Mouse (Mus musculus) lung, postnatal 0 days (tissue): ENCODE measurements around the gene Grm7. TPM values are rescaled to one million over a fixed set of nuclear protein-coding genes. Genes with fewer than 3 reads are reported as not detected.

Source experiments
- ATAC-seq: fragments of 200-750 bp; cut with Nextera tagmentation; 2 replicates; pipeline ENCODE4 v1.8.0; 2017; ENCODE audit warnings: moderate library complexity
- DNase-seq: peaks from one replicate; pipeline ENCODE4 v3.0.0-alpha.2; 2016; ENCODE audit warnings: low spot score
- H3K27ac ChIP-seq: fragments of 300-500 bp; sonication (generic); 2 replicates; pipeline ENCODE4 v1.5.1; 2014; ENCODE audit warnings: antibody characterized with exemption, mild to moderate bottlenecking, low read length, mixed read lengths
- H3K27me3 ChIP-seq: fragments of 300-500 bp; sonication (generic); replicated peaks from 2 replicates; pipeline ENCODE4 v1.6.1; 2014; ENCODE audit warnings: low read length, mixed read lengths; ENCODE audit not compliant: insufficient read depth
- H3K36me3 ChIP-seq: fragments of 300-500 bp; sonication (generic); 2 replicates; pipeline ENCODE4 v1.6.1; 2014; ENCODE audit warnings: low read length, mixed read lengths; ENCODE audit not compliant: insufficient read depth
- H3K4me1 ChIP-seq: fragments of 300-500 bp; sonication (generic); 2 replicates; pipeline ENCODE4 v1.6.1; 2014; ENCODE audit warnings: antibody characterized with exemption, low read depth, low read length, mixed read lengths; ENCODE audit not compliant: insufficient read depth
- H3K4me2 ChIP-seq: fragments of 300-500 bp; sonication (generic); replicated peaks from 2 replicates; pipeline ENCODE4 v1.6.1; 2014; ENCODE audit warnings: low read depth, mild to moderate bottlenecking, low read length, moderate library complexity, mixed read lengths
- H3K4me3 ChIP-seq: fragments of 300-500 bp; sonication (generic); 2 replicates; pipeline ENCODE4 v1.5.1; 2014; ENCODE audit warnings: low read depth, low read length
- H3K9ac ChIP-seq: fragments of 300-500 bp; sonication (generic); replicated peaks from 2 replicates; pipeline ENCODE4 v1.6.1; 2014; ENCODE audit warnings: low read depth, mild to moderate bottlenecking
- H3K9me3 ChIP-seq: fragments of 300-500 bp; sonication (generic); 2 replicates; pipeline ENCODE4 v1.6.1; 2016; ENCODE audit warnings: low read length, mixed read lengths
- CTCF ChIP-seq: IDR thresholded peaks from 2 replicates; pipeline ENCODE4 v1.5.1; 2016; ENCODE audit warnings: antibody characterized with exemption, mild to moderate bottlenecking
- EP300 ChIP-seq: IDR thresholded peaks from 2 replicates; pipeline ENCODE4 v1.6.1; 2016; ENCODE audit warnings: antibody characterized with exemption, mild to moderate bottlenecking, control low read depth
- WGBS: fragments of 180-500 bp; shearing (Covaris S2); extraction: QIAGEN DNeasy Blood & Tissue Kit; methylation state at CpG from one replicate; pipeline ENCODE4 v1.1.7; 2014; 5-methylcytosine and 5-hydroxymethylcytosine counted together
- polyA plus RNA-seq: library from polyadenylated mRNA; unstranded; fragments of >200 nt; fragmentation: Nextera tagmentation; extraction: Ambion mirVana; gene quantifications from 2 replicates; pipeline ENCODE4 v1.2.1, GENCODE M21; 2015

The Grm7 gene
- polyA plus RNA-seq, 1 experiment from 2014 or later, result not detected

DNA sequence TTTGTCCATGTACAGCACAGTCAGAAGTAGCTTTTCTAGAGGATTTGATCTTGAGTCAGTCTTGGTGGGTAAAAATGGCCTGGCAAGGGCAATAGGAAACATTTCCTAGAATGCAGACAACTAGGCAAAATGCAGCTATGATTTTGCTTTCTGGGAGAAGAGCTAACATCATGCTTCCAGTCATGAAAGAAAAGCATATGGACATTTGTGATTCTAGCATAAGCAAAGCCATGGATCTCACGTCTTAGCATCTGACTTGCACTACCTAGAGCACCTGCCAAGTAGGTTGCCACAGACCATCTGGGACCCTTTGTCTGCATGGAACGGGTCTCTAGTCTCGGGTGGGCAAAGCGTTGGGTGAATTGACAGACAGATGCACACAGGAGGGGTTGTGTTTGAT lies 842.2 kb downstream of the Grm7 start:
- Histone ChIP-seq H3K4me3 (no peak overlapping the region), H3K9me3 (no peaks in the 10 kb centered on the region), H3K4me1 (no peaks in the 10 kb centered on the region), H3K4me2 (no peak overlapping the region), H3K27me3 (no peaks in the 10 kb centered on the region), H3K36me3 (no peaks in the 10 kb centered on the region), H3K9ac (no peak overlapping the region), H3K27ac (no peak overlapping the region)
- ATAC-seq, result no peak
- DNase-seq, result no peak
- WGBS, result 76% methylated on average over 4 of the region's 4 CpGs
- TF ChIP-seq EP300 (no peak), CTCF (no peak)

DNA sequence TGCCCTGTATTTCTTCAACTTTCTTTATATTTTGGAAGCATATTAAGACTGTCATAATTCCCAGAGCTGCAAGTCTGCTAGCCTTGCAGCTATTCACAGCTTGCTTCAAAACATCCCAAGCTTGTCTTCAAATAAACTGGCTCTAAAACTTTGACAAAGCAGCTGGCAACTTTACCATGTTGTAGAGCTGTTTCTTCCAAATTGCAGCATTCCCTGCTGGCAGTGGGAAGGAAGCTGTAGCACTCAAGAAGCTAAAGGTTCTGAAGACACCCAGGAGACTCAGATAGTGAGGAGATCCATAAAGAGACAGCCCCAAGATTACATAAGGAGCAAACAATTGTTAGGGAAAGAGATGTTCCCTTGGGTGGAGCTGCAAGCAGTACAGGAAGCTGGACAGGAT lies 846.8 kb downstream of the Grm7 start:
- no peak for ATAC-seq

DNA sequence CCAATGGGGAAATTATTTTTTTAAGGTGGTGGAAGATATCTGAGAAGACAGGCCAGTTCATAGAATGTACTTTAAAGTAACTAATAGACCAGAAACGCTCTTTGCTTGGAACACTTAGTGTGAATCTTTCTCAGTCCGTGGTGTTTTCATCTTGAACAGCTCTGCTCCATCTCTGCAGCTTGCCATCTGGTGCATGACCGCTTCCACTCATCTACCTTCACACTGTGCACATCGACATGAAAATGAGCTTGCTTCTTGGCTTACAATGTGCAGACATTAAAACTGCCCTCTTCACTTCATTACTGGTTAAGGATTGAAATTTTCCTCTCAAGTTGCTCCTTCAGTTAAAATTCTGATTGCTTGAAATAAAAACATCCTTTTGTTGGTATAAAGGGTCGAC lies 854.2 kb downstream of the Grm7 start:
- no peak overlapping the region for H3K27ac ChIP-seq
- H3K9ac ChIP-seq, result no peak overlapping the region
- no peaks in the 10 kb centered on the region for H3K9me3 ChIP-seq
- WGBS, result 57% methylated on average over 5 of the region's 5 CpGs
- TF ChIP-seq EP300, result no peak
- TF ChIP-seq CTCF, result no peak
- ATAC-seq (no peak), DNase-seq (no peak)
- no peak overlapping the region for H3K4me3 ChIP-seq
- no peaks in the 10 kb centered on the region for H3K4me1 ChIP-seq
- H3K36me3 ChIP-seq, result no peaks in the 10 kb centered on the region
- H3K27me3 ChIP-seq, result no peaks in the 10 kb centered on the region
- H3K4me2 ChIP-seq, result no peak overlapping the region

More for the DNA sequence above, 846.8 kb downstream of the Grm7 start:
- no peak overlapping the region for H3K4me2 ChIP-seq
- TF ChIP-seq EP300, result no peak
- no peak for TF ChIP-seq CTCF
- no peak for DNase-seq
- no peak overlapping the region for H3K9ac ChIP-seq
- H3K9me3 ChIP-seq, result no peaks in the 10 kb centered on the region
- no peaks in the 10 kb centered on the region for H3K4me1 ChIP-seq
- no peak overlapping the region for H3K4me3 ChIP-seq
- no peaks in the 10 kb centered on the region for H3K36me3 ChIP-seq
- H3K27me3 ChIP-seq, result no peaks in the 10 kb centered on the region
- no peak overlapping the region for H3K27ac ChIP-seq

- DNase-seq (no peak), ATAC-seq (no peak)
- no peaks in the 10 kb centered on the region for H3K36me3 ChIP-seq
- H3K27ac ChIP-seq, result no peak overlapping the region
- WGBS, result 76% methylated on average over 1 of the region's 1 CpGs
- H3K9ac ChIP-seq, result no peak overlapping the region
- no peaks in the 10 kb centered on the region for H3K9me3 ChIP-seq
- H3K27me3 ChIP-seq, result no peaks in the 10 kb centered on the region
- no peaks in the 10 kb centered on the region for H3K4me1 ChIP-seq
- H3K4me3 ChIP-seq, result no peak overlapping the region
- H3K4me2 ChIP-seq, result no peak overlapping the region
- no peak for TF ChIP-seq CTCF
- no peak for TF ChIP-seq EP300
Observed at GRCm38 (mm10) chr6:111510768-111511459, 865.5 kb downstream of the Grm7 start.

GRCm38 (mm10) chr6:111512359-111512758 lies 867.0 kb downstream of the Grm7 start:
- DNase-seq, result no peak

DNA sequence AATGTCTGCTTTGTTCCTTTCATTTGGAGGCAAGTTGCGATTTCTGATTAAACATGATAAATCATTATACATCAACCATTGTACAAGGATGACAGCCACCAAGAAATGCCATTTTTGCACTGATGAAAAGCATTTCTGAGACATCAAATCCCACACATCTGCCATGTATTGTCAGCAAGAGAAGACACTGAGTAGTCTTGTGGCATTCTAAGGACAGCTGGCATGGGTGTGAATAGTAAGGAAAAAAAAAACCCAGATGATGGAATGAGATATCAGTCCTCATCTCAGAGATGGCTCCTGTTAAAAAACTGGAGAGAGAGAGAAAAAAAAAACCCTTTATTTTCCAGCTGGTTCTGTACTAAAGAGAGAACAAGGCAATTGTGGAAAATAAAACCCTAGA lies 875.8 kb downstream of the Grm7 start:
- H3K4me2 ChIP-seq, result no peak overlapping the region
- no peak overlapping the region for H3K9ac ChIP-seq
- TF ChIP-seq EP300, result no peak
- TF ChIP-seq CTCF, result no peak
- H3K27me3 ChIP-seq, result no peaks in the 10 kb centered on the region
- DNase-seq (no peak), ATAC-seq (no peak)
- H3K27ac ChIP-seq, result no peak overlapping the region
- no peaks in the 10 kb centered on the region for H3K9me3 ChIP-seq
- H3K4me1 ChIP-seq, result no peaks in the 10 kb centered on the region
- no peak overlapping the region for H3K4me3 ChIP-seq
- 60% methylated on average over 1 of the region's 1 CpGs for WGBS
- H3K36me3 ChIP-seq, result no peaks in the 10 kb centered on the region

More at GRCm38 (mm10) chr6:111512359-111512758, 867.0 kb downstream of the Grm7 start:
- no peak overlapping the region for H3K27ac ChIP-seq
- H3K27me3 ChIP-seq, result no peaks in the 10 kb centered on the region
- no peaks in the 10 kb centered on the region for H3K36me3 ChIP-seq
- 23% methylated on average over 2 of the region's 2 CpGs for WGBS
- H3K9ac ChIP-seq, result no peak overlapping the region
- H3K4me2 ChIP-seq, result no peak overlapping the region
- H3K9me3 ChIP-seq, result no peaks in the 10 kb centered on the region
- no peak for TF ChIP-seq EP300
- no peak for TF ChIP-seq CTCF
- ATAC-seq, result no peak
- no peak overlapping the region for H3K4me3 ChIP-seq
- no peaks in the 10 kb centered on the region for H3K4me1 ChIP-seq

- TF ChIP-seq CTCF (no peak), EP300 (no peak)
Observed at GRCm38 (mm10) chr6:111522122-111522521, 876.7 kb downstream of the Grm7 start.

More at GRCm38 (mm10) chr6:111522122-111522521, 876.7 kb downstream of the Grm7 start:
- H3K27me3 ChIP-seq, result no peaks in the 10 kb centered on the region
- no peak for DNase-seq
- no peak overlapping the region for H3K27ac ChIP-seq
- ATAC-seq, result no peak
- no peaks in the 10 kb centered on the region for H3K4me1 ChIP-seq
- no peak overlapping the region for H3K4me3 ChIP-seq
- H3K36me3 ChIP-seq, result no peaks in the 10 kb centered on the region
- no peak overlapping the region for H3K9ac ChIP-seq
- no peak overlapping the region for H3K4me2 ChIP-seq
- H3K9me3 ChIP-seq, result no peaks in the 10 kb centered on the region
